Mouse (Mus musculus) Patski (cell line): Measurements from ENCODE around the gene Rfc4. TPM values are rescaled to one million over a fixed set of nuclear protein-coding genes. Genes with fewer than 3 reads are reported as not detected.

Experiments used
- ATAC-seq: fragments of 100-300 bp; one replicate; pipeline ENCODE4 v1.8.0; 2021
- CTCF ChIA-PET: fragments of 350-600 bp; sonication (Branson Sonifier 250); formaldehyde crosslinking; loops from one replicate; lab custom pipeline; 2022; ENCODE audit warnings: inconsistent platforms; lab: Charles Lee
- POLR2A ChIA-PET: fragments of 350-600 bp; sonication (Branson Sonifier 250); formaldehyde crosslinking; loops from one replicate; lab custom pipeline; 2022; ENCODE audit warnings: antibody characterized with exemption, inconsistent platforms; lab: Charles Lee
- DNase-seq: peaks from one replicate; pipeline ENCODE4 v3.0.0-alpha.2; 2011; ENCODE audit warnings: low read depth, low spot score
- H3K27me3 ChIP-seq: fragments of 371-371 bp; one replicate; pipeline ENCODE4 v1.5.1; 2021
- CTCF ChIP-seq: fragments of 100-300 bp; IDR thresholded peaks from one replicate; pipeline ENCODE4 v1.5.1; 2021
- in situ Hi-C: fragments of 300-500 bp; cut with MboI; formaldehyde crosslinking; loops from 3 replicates; pipeline ENCODE4 v1.11.1; 2018; ENCODE audit warnings: low pct_unique_long_range_greater_than_20kb, mixed read lengths
- polyA plus RNA-seq: library from polyadenylated mRNA; unstranded; gene quantifications from one replicate; pipeline ENCODE4 v1.2.3, GENCODE M21; 2021

The Rfc4 gene
- polyA plus RNA-seq, 1 experiment from 2014 or later = 25.8 TPM

DNA sequence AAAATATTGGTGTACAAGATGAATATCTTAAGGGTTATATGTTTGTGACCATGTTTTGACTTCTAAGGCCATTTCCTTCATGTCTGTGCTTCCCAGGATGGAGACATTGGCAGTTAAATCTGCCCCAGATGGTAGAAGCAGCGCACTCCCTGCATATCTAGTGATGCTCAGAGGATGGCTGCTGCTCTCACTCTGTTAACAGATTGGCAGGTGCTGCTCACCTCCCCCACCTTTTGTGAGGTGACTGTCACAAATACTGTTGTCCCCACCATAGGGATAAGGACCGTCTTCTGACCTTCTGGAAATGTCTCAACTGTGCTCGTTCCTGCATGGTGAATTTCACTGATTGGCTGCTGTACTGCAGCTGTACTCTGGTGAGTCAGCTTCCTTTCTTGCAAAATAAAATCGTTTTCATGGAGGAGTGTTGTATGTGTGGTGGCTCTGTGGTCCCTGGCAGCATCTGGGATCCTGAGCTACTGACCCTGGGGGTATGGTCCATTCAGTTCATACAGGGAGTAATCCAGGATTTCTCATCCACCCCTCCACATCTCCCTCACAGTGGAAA, 9.0 kb upstream of the Rfc4 start:
- no peaks in the 10 kb centered on the region for H3K27me3 ChIP-seq
- no peak for DNase-seq
- in situ Hi-C loops = loop anchor here (10.0 kb wide), 1 partner anchor 262 kb away; no protein-coding TSS in a partner anchor
- TF ChIP-seq CTCF = no peak
- POLR2A ChIA-PET = no interaction called here
- CTCF ChIA-PET = no interaction called here
- ATAC-seq = no peak

DNA sequence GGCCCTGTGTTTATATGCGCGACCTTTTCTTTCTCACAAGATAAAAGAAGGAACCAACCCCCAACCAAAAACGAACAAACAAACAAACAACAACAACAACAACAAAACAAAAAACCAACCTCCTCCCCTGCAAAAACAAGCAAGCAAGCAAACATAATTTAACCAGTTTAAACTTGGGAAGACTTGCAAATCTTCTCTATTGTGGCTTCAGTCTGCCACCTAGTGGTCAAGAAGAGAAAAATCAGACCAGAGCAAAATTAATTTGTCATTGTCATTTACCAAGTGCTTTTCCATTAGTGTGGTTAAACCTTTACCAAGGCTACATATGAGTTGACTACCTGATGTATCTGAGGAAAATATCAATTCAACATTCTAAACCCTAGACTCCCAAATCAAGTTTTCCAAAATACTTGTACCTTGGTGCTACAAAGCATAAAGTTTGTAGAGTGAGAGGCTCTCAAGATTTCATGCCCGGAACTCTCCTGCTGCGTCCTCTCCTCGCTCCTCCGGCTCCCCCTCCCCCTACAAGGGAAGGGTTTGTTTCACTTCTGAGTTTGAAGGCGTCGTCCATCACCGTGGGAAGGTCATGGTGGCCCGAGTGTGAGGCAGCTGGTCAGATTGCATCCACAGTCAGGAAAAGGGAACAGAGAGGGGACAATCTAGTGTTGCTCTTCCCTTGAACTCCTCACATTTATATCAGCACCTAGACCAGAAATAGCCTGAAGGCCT, 8.0 kb upstream of the Rfc4 start:
- DNase-seq (no peak), ATAC-seq (no peak)
- POLR2A ChIA-PET = no interaction called here
- CTCF ChIA-PET = interaction anchor here (0.7 to 1.8 kb wide), 4 partner anchors 9 to 262 kb away, joined by 3 to 8 read pairs (median 4); no protein-coding TSS in a partner anchor
- peak; percentile 55 for TF ChIP-seq CTCF
- H3K27me3 ChIP-seq = no peaks in the 10 kb centered on the region
- in situ Hi-C loops = loop anchor here (10.0 kb wide), 1 partner anchor 261 kb away; no protein-coding TSS in a partner anchor

DNA sequence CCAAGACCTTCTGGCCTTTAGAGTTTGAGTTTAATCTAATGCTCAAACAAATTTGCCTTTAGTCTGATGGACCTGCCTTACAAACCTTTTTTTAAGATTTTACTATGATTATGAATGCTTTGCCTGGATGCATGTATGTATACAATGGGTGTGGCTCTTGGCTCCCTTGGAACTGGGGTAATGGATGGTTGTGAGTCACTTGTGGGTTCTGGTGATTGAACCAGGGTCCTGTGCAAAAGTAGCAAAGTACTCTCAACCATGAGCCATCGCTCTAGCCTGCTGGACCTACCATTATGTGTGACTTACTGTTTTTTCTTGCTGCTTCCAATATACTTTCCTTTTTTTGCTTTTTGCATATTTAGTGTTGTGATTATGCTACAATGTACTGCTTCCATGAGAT, 4.8 kb upstream of the Rfc4 start:
- POLR2A ChIA-PET = no interaction called here
- ATAC-seq (no peak), DNase-seq (no peak)
- H3K27me3 ChIP-seq = no peaks in the 10 kb centered on the region
- in situ Hi-C loops = loop anchor here (10.0 kb wide), 1 partner anchor 258 kb away; no protein-coding TSS in a partner anchor
- CTCF ChIA-PET = interaction anchor here (0.9 to 1.2 kb wide), 2 partner anchors 19 to 23 kb away, joined by 3 to 5 read pairs; no protein-coding TSS in a partner anchor
- TF ChIP-seq CTCF = no peak

DNA sequence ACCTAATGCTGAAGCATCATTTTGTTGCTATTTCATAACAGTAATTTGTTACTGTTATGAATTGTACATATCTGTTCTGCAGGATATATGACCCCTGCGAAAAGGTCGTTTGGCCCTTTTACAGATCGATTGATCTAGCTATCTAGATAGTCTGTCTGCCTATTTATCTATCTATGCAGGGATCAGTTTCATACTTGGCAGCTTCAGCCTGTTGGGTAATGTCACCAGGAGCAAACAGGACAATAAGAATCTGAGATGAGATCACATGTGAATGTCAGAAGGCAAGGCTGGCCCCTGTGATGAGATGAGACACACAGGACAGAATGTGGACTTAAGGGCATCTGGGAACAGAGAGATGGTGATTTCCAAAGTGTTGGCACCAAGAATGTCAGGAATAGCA, 2.8 kb upstream of the Rfc4 start:
- DNase-seq = no peak
- no peak for TF ChIP-seq CTCF
- CTCF ChIA-PET = no interaction called here
- no peaks in the 10 kb centered on the region for H3K27me3 ChIP-seq
- ATAC-seq = no peak
- in situ Hi-C loops = loop anchor here (10.0 kb wide), 1 partner anchor 256 kb away; no protein-coding TSS in a partner anchor
- POLR2A ChIA-PET = no interaction called here

DNA sequence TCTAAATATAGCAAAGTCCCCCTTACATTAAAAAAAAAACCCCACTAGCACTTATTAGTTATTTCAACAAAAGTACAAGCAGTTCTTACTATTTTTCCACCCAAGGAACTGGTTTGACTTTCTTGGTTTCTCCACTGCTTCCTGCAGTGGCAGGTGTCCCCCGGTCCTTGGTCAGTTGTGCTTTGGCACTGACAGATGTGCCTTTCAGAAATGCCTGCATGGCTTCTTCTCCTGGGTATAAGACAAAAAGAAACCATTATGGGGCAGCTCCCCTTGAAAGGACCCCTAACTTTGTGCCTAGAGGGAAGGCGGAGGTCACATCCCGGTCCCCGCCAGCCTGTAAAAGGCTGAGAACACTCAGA, 245 bp downstream of the Rfc4 start:
- no peak for TF ChIP-seq CTCF
- ATAC-seq (no peak), DNase-seq (no peak)
- ChIA-PET POLR2A (interaction anchor here (2.8 kb wide), 1 partner anchor 19 kb away, joined by 21 read pairs; the partner anchor contains the start of gene Eif4a2), CTCF (interaction anchor here (1.1 kb wide), 1 partner anchor 276 kb away, joined by 3 read pairs; no protein-coding TSS in a partner anchor)
- no peaks in the 10 kb centered on the region for H3K27me3 ChIP-seq
- in situ Hi-C loops = no loop called here

DNA sequence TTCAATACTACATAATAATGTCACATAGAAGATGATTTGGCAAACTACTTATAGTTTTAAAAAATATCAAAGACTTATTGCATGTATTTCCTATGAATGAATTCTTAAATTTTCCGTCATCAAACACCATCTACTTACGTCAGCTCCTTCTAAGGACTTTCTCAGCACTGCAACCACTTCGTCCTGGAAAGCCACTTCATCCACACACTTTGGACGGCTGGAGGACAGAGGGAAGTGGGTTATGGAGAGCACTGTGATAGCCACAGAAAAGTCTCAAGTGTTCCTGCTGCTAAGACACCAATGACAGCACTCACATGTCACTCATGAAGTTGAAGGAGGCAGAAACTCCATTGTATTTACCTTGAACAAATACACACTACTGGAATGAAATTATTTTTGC, 3.1 kb downstream of the Rfc4 start:
- DNase-seq (no peak), ATAC-seq (no peak)
- no peak for TF ChIP-seq CTCF
- no peaks in the 10 kb centered on the region for H3K27me3 ChIP-seq
- CTCF ChIA-PET = no interaction called here
- POLR2A ChIA-PET = no interaction called here
- in situ Hi-C loops = no loop called here

DNA sequence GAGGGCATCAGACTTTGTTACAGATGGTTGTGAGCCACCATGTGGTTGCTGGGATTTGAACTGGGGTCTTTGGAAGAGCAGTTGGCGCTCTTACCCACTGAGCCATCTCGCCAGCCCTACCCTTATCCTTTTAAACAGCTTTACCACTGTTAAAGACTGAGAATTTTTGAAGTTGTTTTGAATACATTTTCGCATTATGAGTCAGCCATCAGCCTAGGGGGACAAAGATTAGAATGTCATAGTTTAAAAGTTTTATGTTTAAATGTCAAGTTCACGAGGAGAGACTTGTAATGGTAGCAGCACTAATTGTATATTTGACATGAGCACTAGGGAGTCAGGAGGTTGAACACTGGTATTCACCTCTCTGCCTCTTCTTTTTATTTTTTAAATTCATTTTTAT, 4.4 kb downstream of the Rfc4 start:
- DNase-seq = no peak
- no peak for ATAC-seq
- TF ChIP-seq CTCF = no peak
- in situ Hi-C loops = no loop called here
- POLR2A ChIA-PET = no interaction called here
- no peaks in the 10 kb centered on the region for H3K27me3 ChIP-seq
- CTCF ChIA-PET = no interaction called here

DNA sequence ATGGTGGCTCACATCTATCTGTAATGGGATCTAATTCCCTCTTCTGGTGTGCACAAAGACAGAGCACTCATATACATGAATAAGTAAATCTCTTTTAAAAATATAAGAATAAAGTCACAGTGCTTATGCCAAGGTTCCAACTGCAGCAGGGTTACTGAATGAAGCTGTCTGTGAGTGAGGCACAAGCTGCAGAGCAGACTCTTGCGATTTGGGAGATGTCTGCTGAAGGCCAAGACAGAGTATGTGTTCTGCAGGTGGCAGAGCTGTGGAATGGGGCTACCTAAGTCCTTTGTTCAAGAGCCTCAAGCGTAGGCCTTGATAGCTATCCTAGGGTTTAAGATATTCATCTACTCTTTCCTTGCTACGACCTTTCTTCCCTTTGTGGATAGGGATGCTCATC, 5.1 kb downstream of the Rfc4 start:
- DNase-seq (no peak), ATAC-seq (no peak)
- no peaks in the 10 kb centered on the region for H3K27me3 ChIP-seq
- in situ Hi-C loops = no loop called here
- POLR2A ChIA-PET = no interaction called here
- CTCF ChIA-PET = no interaction called here
- no peak for TF ChIP-seq CTCF

DNA sequence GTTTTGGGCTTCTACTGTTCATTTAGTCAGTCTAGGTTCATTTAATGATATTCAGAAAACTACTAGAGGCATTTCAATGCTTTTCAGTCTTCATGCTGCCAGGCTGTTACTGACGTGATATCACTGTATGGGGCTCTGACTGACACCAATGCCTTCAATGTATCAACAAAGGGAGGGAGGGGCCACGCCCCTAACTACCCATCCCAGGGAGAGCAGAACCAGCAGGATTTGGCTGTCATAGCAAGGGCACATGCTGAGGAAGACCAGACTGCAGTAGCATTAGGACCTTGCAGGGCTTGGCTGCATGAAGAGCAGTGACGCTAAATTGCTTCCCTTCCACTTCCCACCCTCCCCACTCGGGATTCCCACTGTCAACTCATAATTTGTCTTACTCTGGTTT, 10.4 kb downstream of the Rfc4 start:
- no peaks in the 10 kb centered on the region for H3K27me3 ChIP-seq
- ChIA-PET CTCF (no interaction called here), POLR2A (interaction anchor here (0.6 to 1.3 kb wide), 2 partner anchors 10 to 157 kb away, joined by 4 to 6 read pairs; partner anchors contain the start of gene Eif4a2)
- TF ChIP-seq CTCF = no peak
- no peak for ATAC-seq
- in situ Hi-C loops = no loop called here
- DNase-seq = no peak

DNA sequence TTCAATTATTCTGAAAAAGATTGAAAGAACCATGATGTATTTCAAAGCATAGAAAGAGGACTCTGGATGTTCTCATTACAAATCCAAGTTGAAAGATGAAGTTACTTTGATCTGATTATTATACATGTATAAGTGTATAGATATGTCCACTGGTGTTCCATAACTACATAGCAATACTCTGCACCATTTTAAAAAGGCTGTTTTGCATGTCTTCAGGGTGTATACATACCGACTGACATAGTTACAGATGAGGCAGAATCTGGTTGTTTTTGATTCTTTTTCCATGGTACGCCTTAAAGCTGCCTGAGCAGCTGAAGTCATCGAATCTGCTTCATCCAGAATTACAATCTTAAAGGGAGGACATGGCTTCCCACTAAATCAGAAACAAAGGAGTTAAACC, 12.1 kb downstream of the Rfc4 start:
- POLR2A ChIA-PET = interaction anchor here (1.4 kb wide), 1 partner anchor 11 kb away, joined by 3 read pairs; no protein-coding TSS in a partner anchor

More for the DNA sequence above, 12.1 kb downstream of the Rfc4 start:
- TF ChIP-seq CTCF = no peak
- no peak for ATAC-seq
- DNase-seq = no peak
- in situ Hi-C loops = no loop called here
- CTCF ChIA-PET = no interaction called here
- H3K27me3 ChIP-seq = no peaks in the 10 kb centered on the region
